Mouse (Mus musculus): ENCODE measurements at regions not wholly inside any gene's neighbourhood (a gene's known extent, or its start where the extent isn't known, plus 50 kb on each side); places are given as distances from the start of the nearest gene placed in this dataset.

DNA sequence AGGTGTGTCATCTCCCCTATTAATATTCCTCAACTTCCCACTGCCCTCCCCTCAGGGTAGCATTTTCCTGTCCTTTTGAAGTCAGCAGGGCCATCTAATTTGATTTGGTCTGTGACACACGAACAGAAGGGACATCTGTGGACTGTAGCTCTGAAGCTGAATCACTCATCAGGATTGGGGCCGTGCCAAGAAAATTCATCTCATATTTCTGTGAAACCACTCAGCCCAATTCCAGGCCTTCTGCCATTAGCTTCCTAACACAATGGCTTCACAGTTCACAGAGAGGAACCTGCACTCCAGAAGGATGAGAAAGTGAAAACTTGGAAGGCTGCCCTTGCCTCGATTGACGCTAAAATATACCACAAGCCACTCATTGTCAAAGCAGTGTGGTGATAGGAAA is 86.1 kb downstream of the Abhd5 start:
- 45% methylated on average over 4 of the region's 4 CpGs for WGBS
- Histone ChIP-seq H3K36me3 (ENCODE audit: control insufficient read depth, insufficient read depth, low read length) (no peaks in the 10 kb centered on the region), H3K4me3 (ENCODE audit: low read depth, low read length) (no peak overlapping the region), H3K4me2 (ENCODE audit: low read depth, low read length) (no peak overlapping the region), H3K27ac (replicated peaks; ENCODE audit: low read depth, low read length) (no peak overlapping the region), H3K4me1 (ENCODE audit: control insufficient read depth, insufficient read depth, low read length) (no peaks in the 10 kb centered on the region), H3K9me3 (ENCODE audit: control insufficient read depth, low read length) (no peaks in the 10 kb centered on the region), H3K9ac (ENCODE audit: low read depth, low read length) (no peak overlapping the region), H3K27me3 (replicated peaks; ENCODE audit: control insufficient read depth, insufficient read depth, low read length) (no peaks in the 10 kb centered on the region)
- no peak; the same call in 1 of the 2 replicates for ATAC-seq (ENCODE audit: low read depth)
- peak; percentile 64 for DNase-seq (ENCODE audit: low spot score)

DNA sequence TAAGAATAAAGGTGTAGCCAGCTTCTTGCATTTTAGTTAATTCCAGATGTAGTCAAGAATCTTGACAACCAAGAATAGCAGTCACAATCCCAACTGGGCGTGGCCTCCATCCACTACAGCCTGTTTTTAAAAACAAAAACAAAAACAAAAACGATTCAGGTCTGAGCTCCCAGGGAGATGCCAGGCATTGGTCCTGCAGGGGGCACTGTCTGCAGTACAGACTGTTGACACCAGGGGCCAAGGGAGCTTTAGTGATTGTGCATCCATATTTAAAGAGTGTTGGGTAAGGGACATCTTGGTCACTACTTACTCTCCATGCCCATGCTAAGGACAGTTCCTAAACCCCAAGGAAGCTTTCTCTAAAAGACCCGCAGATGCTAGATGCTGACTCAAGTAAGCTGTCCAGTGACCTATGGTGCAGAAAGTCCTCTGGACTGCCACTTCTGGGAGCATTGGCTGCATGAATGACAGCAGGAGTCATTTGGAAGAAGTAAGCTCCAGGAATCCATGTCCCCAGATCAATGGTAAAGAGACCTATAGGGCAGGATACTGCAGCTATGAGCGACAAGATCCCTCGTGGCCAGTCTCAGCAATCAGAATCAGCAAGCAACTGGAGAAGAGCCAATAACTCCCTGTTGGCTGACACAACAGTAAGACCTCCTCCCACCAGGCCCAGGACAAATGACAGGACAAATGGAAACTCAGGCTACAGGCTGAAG is 95.1 kb downstream of the Abhd5 start:
- no peak overlapping the region for H3K4me2 ChIP-seq (ENCODE audit: low read depth, low read length)
- no peak for DNase-seq (ENCODE audit: low spot score)

DNA sequence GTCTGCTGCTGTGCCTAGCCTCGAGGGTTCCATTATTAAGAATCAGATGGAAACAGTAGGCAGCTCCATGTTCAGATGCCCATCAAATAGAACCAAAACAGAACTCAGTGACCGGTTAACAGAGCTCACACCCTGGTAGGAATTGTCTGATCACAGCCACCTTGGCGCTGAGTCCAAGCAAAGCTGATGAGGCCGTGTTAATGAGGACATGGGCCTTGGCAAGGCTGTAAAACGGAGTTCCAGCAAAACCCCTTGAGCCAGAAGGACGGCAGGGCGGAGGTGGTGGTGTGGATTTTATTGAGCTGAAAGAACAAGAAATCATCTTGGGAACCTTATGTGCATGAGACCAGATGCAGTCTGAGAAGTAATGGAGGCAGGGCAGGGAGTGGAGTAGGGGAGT is 96.2 kb downstream of the Abhd5 start:
- WGBS, result 87% methylated on average over 7 of the region's 7 CpGs
- DNase-seq (ENCODE audit: low spot score) (no peak), ATAC-seq (ENCODE audit: low read depth) (no peak)
- H3K36me3 ChIP-seq (ENCODE audit: control insufficient read depth, insufficient read depth, low read length), result no peaks in the 10 kb centered on the region
- no peaks in the 10 kb centered on the region for H3K4me1 ChIP-seq (ENCODE audit: control insufficient read depth, insufficient read depth, low read length)
- H3K27ac ChIP-seq (replicated peaks; ENCODE audit: low read depth, low read length), result no peak overlapping the region
- H3K27me3 ChIP-seq (replicated peaks; ENCODE audit: control insufficient read depth, insufficient read depth, low read length), result no peaks in the 10 kb centered on the region
- H3K4me2 ChIP-seq (ENCODE audit: low read depth, low read length), result no peak overlapping the region
- H3K9ac ChIP-seq (ENCODE audit: low read depth, low read length), result no peak overlapping the region
- no peak overlapping the region for H3K4me3 ChIP-seq (ENCODE audit: low read depth, low read length)
- no peaks in the 10 kb centered on the region for H3K9me3 ChIP-seq (ENCODE audit: control insufficient read depth, low read length)

More for the DNA sequence above, 95.1 kb downstream of the Abhd5 start:
- H3K36me3 ChIP-seq (ENCODE audit: control insufficient read depth, insufficient read depth, low read length), result no peaks in the 10 kb centered on the region
- 64% methylated on average over 5 of the region's 5 CpGs for WGBS
- no peaks in the 10 kb centered on the region for H3K9me3 ChIP-seq (ENCODE audit: control insufficient read depth, low read length)
- no peak overlapping the region for H3K9ac ChIP-seq (ENCODE audit: low read depth, low read length)
- H3K27ac ChIP-seq (replicated peaks; ENCODE audit: low read depth, low read length), result no peak overlapping the region
- H3K4me1 ChIP-seq (ENCODE audit: control insufficient read depth, insufficient read depth, low read length), result no peaks in the 10 kb centered on the region
- H3K4me3 ChIP-seq (ENCODE audit: low read depth, low read length), result no peak overlapping the region
- H3K27me3 ChIP-seq (replicated peaks; ENCODE audit: control insufficient read depth, insufficient read depth, low read length), result no peaks in the 10 kb centered on the region
- ATAC-seq (ENCODE audit: low read depth), result no peak

DNA sequence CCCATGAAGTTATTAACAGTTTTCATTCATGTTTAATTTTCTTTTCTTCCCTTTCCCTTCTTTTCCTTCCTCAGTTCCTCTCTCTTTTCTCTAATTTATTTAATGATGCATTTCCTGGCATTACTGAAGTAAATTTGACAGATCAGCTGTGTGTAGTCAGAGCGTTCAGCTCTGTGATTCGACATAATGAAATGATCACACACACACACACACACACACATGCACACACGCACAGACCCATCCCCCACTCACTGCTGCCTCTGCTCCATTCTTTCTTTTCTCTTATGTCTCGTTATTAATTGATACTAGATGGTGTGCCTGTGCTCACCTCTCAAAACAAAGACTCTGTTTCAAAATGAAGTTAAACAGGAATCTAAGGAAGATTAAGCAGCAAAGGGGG is 96.9 kb downstream of the Abhd5 start:
- DNase-seq (ENCODE audit: low spot score), result no peak
- WGBS, result 43% methylated on average over 4 of the region's 4 CpGs
- Histone ChIP-seq H3K4me2 (ENCODE audit: low read depth, low read length) (no peak overlapping the region), H3K27me3 (replicated peaks; ENCODE audit: control insufficient read depth, insufficient read depth, low read length) (no peaks in the 10 kb centered on the region), H3K27ac (replicated peaks; ENCODE audit: low read depth, low read length) (no peak overlapping the region), H3K4me3 (ENCODE audit: low read depth, low read length) (no peak overlapping the region), H3K9me3 (ENCODE audit: control insufficient read depth, low read length) (no peaks in the 10 kb centered on the region), H3K36me3 (ENCODE audit: control insufficient read depth, insufficient read depth, low read length) (no peaks in the 10 kb centered on the region), H3K9ac (ENCODE audit: low read depth, low read length) (no peak overlapping the region), H3K4me1 (ENCODE audit: control insufficient read depth, insufficient read depth, low read length) (no peaks in the 10 kb centered on the region)
- no peak for ATAC-seq (ENCODE audit: low read depth)

DNA sequence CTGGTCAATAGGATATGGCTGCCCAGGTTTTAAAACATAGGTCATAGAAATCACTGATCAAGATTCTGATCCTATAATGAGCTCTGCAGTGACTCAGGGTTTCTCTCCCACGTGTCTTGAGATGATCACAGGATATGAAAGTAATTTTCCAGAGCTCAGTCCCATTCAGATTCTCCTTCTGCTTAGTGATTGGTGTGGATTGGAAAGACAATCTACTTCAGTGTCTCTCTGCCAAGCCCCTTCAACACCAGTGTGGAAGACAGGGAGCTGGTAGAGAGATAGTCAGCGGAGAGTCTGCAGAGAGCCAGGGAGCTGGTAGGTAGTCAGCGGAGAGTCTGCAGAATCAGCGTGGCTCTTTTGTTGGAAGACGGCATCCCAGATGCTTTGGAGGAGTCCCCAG is 99.1 kb downstream of the Abhd5 start:
- DNase-seq (ENCODE audit: low spot score) (no peak), ATAC-seq (ENCODE audit: low read depth) (no peak)
- Histone ChIP-seq H3K4me3 (ENCODE audit: low read depth, low read length) (no peak overlapping the region), H3K27me3 (replicated peaks; ENCODE audit: control insufficient read depth, insufficient read depth, low read length) (no peaks in the 10 kb centered on the region), H3K36me3 (ENCODE audit: control insufficient read depth, insufficient read depth, low read length) (no peaks in the 10 kb centered on the region), H3K9ac (ENCODE audit: low read depth, low read length) (no peak overlapping the region), H3K9me3 (ENCODE audit: control insufficient read depth, low read length) (no peaks in the 10 kb centered on the region), H3K4me1 (ENCODE audit: control insufficient read depth, insufficient read depth, low read length) (no peaks in the 10 kb centered on the region), H3K27ac (replicated peaks; ENCODE audit: low read depth, low read length) (no peak overlapping the region), H3K4me2 (ENCODE audit: low read depth, low read length) (no peak overlapping the region)
- WGBS, result 70% methylated on average over 5 of the region's 5 CpGs

DNA sequence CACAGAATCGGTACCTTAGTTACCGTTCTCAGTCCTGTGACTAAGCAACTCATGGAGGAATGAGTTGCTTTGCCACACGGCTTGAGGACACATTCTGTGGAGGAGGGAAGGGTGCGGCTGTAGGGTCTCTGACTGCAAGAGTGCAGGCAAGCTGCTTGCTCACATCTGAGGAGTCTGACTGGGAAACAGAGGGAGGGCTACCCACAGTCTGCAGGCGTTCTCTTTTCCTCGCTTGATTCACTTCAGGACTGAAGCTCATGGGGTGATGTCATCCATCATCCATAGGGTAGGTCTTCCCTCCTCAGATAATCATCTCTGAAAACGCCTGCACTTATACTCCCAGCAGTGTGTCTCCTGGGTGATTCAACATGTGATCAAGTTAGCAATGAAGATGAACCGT is 103.9 kb downstream of the Abhd5 start:
- 71% methylated on average over 8 of the region's 8 CpGs for WGBS

DNA sequence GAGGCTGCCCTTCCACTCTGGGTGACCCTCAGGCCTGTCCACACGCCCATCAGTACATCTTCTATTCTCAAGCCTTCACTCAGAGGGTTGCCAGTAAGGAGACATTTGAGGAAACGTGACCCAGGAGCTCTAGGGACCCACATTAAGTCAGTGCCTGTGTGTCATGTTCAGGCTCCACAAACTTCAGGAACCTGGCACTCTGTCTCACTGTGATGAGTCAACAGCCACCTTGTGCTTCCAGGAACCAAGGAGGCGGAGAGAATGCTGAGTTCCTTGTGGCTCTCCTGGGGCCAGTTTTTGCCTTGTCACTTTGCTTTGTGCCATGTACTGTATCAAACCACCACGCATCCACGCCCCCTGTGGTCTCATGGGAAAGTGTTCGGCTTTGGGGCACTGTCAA is 104.4 kb downstream of the Abhd5 start:
- Histone ChIP-seq H3K4me2 (ENCODE audit: low read depth, low read length) (no peak overlapping the region), H3K4me1 (ENCODE audit: control insufficient read depth, insufficient read depth, low read length) (no peaks in the 10 kb centered on the region), H3K36me3 (ENCODE audit: control insufficient read depth, insufficient read depth, low read length) (no peaks in the 10 kb centered on the region), H3K27me3 (replicated peaks; ENCODE audit: control insufficient read depth, insufficient read depth, low read length) (no peaks in the 10 kb centered on the region), H3K9me3 (ENCODE audit: control insufficient read depth, low read length) (no peaks in the 10 kb centered on the region), H3K9ac (ENCODE audit: low read depth, low read length) (no peak overlapping the region), H3K4me3 (ENCODE audit: low read depth, low read length) (no peak overlapping the region), H3K27ac (replicated peaks; ENCODE audit: low read depth, low read length) (no peak overlapping the region)
- ATAC-seq (ENCODE audit: low read depth) (no peak), DNase-seq (ENCODE audit: low spot score) (no peak)
- WGBS, result 70% methylated on average over 6 of the region's 6 CpGs

More for the DNA sequence above, 103.9 kb downstream of the Abhd5 start:
- no peak for DNase-seq (ENCODE audit: low spot score)
- no peak overlapping the region for H3K27ac ChIP-seq (replicated peaks; ENCODE audit: low read depth, low read length)
- H3K4me3 ChIP-seq (ENCODE audit: low read depth, low read length), result no peak overlapping the region
- H3K4me2 ChIP-seq (ENCODE audit: low read depth, low read length), result no peak overlapping the region
- H3K9me3 ChIP-seq (ENCODE audit: control insufficient read depth, low read length), result no peaks in the 10 kb centered on the region
- no peaks in the 10 kb centered on the region for H3K4me1 ChIP-seq (ENCODE audit: control insufficient read depth, insufficient read depth, low read length)
- no peaks in the 10 kb centered on the region for H3K36me3 ChIP-seq (ENCODE audit: control insufficient read depth, insufficient read depth, low read length)
- no peak overlapping the region for H3K9ac ChIP-seq (ENCODE audit: low read depth, low read length)
- no peaks in the 10 kb centered on the region for H3K27me3 ChIP-seq (replicated peaks; ENCODE audit: control insufficient read depth, insufficient read depth, low read length)
- no peak for ATAC-seq (ENCODE audit: low read depth)

DNA sequence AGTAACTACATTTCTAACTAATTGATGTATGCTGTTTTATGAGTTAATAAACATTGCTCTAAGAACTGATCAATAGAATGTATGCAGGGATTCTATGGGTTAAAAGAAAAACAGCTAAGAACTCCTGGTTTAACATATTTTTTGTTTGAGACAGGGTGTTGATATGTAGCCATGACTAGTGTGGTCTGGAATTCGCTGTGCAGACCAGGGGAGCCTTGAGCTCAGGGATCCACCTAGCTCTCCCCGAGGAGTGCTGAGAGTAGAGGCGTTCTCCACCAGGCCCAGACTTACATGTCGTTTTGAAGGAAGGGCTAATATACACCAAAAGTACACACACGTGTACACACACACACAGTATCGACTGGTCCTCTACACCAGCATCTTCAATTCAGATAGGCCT is 108.1 kb downstream of the Abhd5 start:
- Histone ChIP-seq H3K9me3 (ENCODE audit: control insufficient read depth, low read length) (no peaks in the 10 kb centered on the region), H3K9ac (ENCODE audit: low read depth, low read length) (no peak overlapping the region), H3K4me3 (ENCODE audit: low read depth, low read length) (no peak overlapping the region), H3K27ac (replicated peaks; ENCODE audit: low read depth, low read length) (no peak overlapping the region), H3K27me3 (replicated peaks; ENCODE audit: control insufficient read depth, insufficient read depth, low read length) (no peaks in the 10 kb centered on the region), H3K36me3 (ENCODE audit: control insufficient read depth, insufficient read depth, low read length) (no peaks in the 10 kb centered on the region), H3K4me2 (ENCODE audit: low read depth, low read length) (no peak overlapping the region), H3K4me1 (ENCODE audit: control insufficient read depth, insufficient read depth, low read length) (no peaks in the 10 kb centered on the region)
- WGBS, result 80% methylated on average over 6 of the region's 6 CpGs
- ATAC-seq (ENCODE audit: low read depth) (no peak), DNase-seq (ENCODE audit: low spot score) (no peak)

DNA sequence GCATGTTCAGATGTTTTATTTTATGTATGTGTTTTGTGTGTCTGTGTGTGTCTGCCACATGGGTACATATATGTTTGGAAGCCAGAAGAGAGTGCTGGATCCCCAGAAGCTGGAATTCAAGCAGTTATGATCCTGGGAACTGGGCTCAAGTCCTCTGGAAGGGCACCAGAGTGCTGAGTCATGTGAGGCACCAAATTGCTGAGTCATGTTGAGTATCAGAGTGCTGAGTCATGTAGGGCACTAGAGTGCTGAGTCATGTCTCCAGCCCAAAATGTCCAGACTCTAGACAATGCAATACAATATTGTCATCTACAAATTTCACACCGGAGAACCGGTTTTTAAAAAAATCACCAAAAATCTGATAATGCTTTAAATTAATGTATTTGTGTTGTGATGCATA is 120.1 kb downstream of the Abhd5 start:
- Histone ChIP-seq H3K27me3 (replicated peaks; ENCODE audit: control insufficient read depth, insufficient read depth, low read length) (no peaks in the 10 kb centered on the region), H3K9ac (ENCODE audit: low read depth, low read length) (no peak overlapping the region), H3K36me3 (ENCODE audit: control insufficient read depth, insufficient read depth, low read length) (no peaks in the 10 kb centered on the region), H3K27ac (replicated peaks; ENCODE audit: low read depth, low read length) (no peak overlapping the region), H3K4me1 (ENCODE audit: control insufficient read depth, insufficient read depth, low read length) (no peaks in the 10 kb centered on the region), H3K4me2 (ENCODE audit: low read depth, low read length) (no peak overlapping the region), H3K9me3 (ENCODE audit: control insufficient read depth, low read length) (no peaks in the 10 kb centered on the region), H3K4me3 (ENCODE audit: low read depth, low read length) (no peak overlapping the region)
- DNase-seq (ENCODE audit: low spot score) (no peak), ATAC-seq (ENCODE audit: low read depth) (no peak)
- 93% methylated on average over 2 of the region's 2 CpGs for WGBS

All from embryonic facial prominence, embryonic 14.5 days (tissue).